Mouse (Mus musculus): ENCODE results near the gene Stx7. TPM values are rescaled to one million over a fixed set of nuclear protein-coding genes. Genes with fewer than 3 reads are reported as not detected.

The Stx7 gene
- polyA plus RNA-seq, 1 experiment: not detected

GRCm38 (mm10) chr10:24164137-24164908, 15.2 kb downstream of the Stx7 start:
- WGBS: 55% methylated on average over 11 of the region's 11 CpGs
- TF ChIP-seq CTCF (IDR thresholded peaks at IDR 0.05; ENCODE audit: insufficient read depth, low read depth, low read length) (no peak), POLR2A (IDR thresholded peaks at IDR 0.05; ENCODE audit: insufficient read depth, low read depth, low read length) (no peak)

GRCm38 (mm10) chr10:24164909-24165304, 15.8 kb downstream of the Stx7 start:
- Histone ChIP-seq H3K27ac (ENCODE audit: insufficient read depth, low read depth, low read length) (no peak overlapping the region), H3K4me1 (ENCODE audit: control insufficient read depth, insufficient read depth, low read length) (peaks cover 15% of the 10 kb centered on the region), H3K4me3 (ENCODE audit: insufficient read depth, low read depth, low read length) (no peak overlapping the region)
- no peak for TF ChIP-seq CTCF (IDR thresholded peaks at IDR 0.05; ENCODE audit: insufficient read depth, low read depth, low read length)
- TF ChIP-seq POLR2A (IDR thresholded peaks at IDR 0.05; ENCODE audit: insufficient read depth, low read depth, low read length): no peak
- WGBS: 89% methylated on average over 6 of the region's 6 CpGs

More at GRCm38 (mm10) chr10:24164137-24164908, 15.2 kb downstream of the Stx7 start:
- no peak overlapping the region for H3K4me3 ChIP-seq (ENCODE audit: insufficient read depth, low read depth, low read length)
- peaks cover 17% of the 10 kb centered on the region for H3K4me1 ChIP-seq (ENCODE audit: control insufficient read depth, insufficient read depth, low read length)
- no peak overlapping the region for H3K27ac ChIP-seq (ENCODE audit: insufficient read depth, low read depth, low read length)

GRCm38 (mm10) chr10:24165526-24166055, 16.5 kb downstream of the Stx7 start:
- 47% methylated on average over 1 of the region's 1 CpGs for WGBS
- no peak overlapping the region for H3K27ac ChIP-seq (ENCODE audit: insufficient read depth, low read depth, low read length)
- no peak for TF ChIP-seq CTCF (IDR thresholded peaks at IDR 0.05; ENCODE audit: insufficient read depth, low read depth, low read length)
- TF ChIP-seq POLR2A (IDR thresholded peaks at IDR 0.05; ENCODE audit: insufficient read depth, low read depth, low read length): no peak

GRCm38 (mm10) chr10:24167978-24168583, 19.0 kb downstream of the Stx7 start:
- Histone ChIP-seq H3K4me1 (ENCODE audit: control insufficient read depth, insufficient read depth, low read length) (peaks cover 18% of the 10 kb centered on the region), H3K4me3 (ENCODE audit: insufficient read depth, low read depth, low read length) (no peak overlapping the region), H3K27ac (ENCODE audit: insufficient read depth, low read depth, low read length) (no peak overlapping the region)
- WGBS: 86% methylated on average over 11 of the region's 11 CpGs
- TF ChIP-seq POLR2A (IDR thresholded peaks at IDR 0.05; ENCODE audit: insufficient read depth, low read depth, low read length): no peak
- TF ChIP-seq CTCF (IDR thresholded peaks at IDR 0.05; ENCODE audit: insufficient read depth, low read depth, low read length): no peak

More at GRCm38 (mm10) chr10:24165526-24166055, 16.5 kb downstream of the Stx7 start:
- Histone ChIP-seq H3K4me1 (ENCODE audit: control insufficient read depth, insufficient read depth, low read length) (peaks cover 15% of the 10 kb centered on the region), H3K4me3 (ENCODE audit: insufficient read depth, low read depth, low read length) (no peak overlapping the region)

GRCm38 (mm10) chr10:24168854-24169253, 19.8 kb downstream of the Stx7 start:
- WGBS: 86% methylated on average over 1 of the region's 1 CpGs
- Histone ChIP-seq H3K27ac (ENCODE audit: insufficient read depth, low read depth, low read length) (no peak overlapping the region), H3K4me3 (ENCODE audit: insufficient read depth, low read depth, low read length) (no peak overlapping the region), H3K4me1 (ENCODE audit: control insufficient read depth, insufficient read depth, low read length) (peaks cover 22% of the 10 kb centered on the region)
- no peak for TF ChIP-seq POLR2A (IDR thresholded peaks at IDR 0.05; ENCODE audit: insufficient read depth, low read depth, low read length)
- TF ChIP-seq CTCF (IDR thresholded peaks at IDR 0.05; ENCODE audit: insufficient read depth, low read depth, low read length): no peak

- H3K4me1 ChIP-seq (ENCODE audit: control insufficient read depth, insufficient read depth, low read length): peaks cover 13% of the 10 kb centered on the region
- TF ChIP-seq CTCF (IDR thresholded peaks at IDR 0.05; ENCODE audit: insufficient read depth, low read depth, low read length): no peak
- TF ChIP-seq POLR2A (IDR thresholded peaks at IDR 0.05; ENCODE audit: insufficient read depth, low read depth, low read length): no peak
- H3K4me3 ChIP-seq (ENCODE audit: insufficient read depth, low read depth, low read length): no peak overlapping the region
- WGBS: 81% methylated on average over 4 of the region's 4 CpGs
- no peak overlapping the region for H3K27ac ChIP-seq (ENCODE audit: insufficient read depth, low read depth, low read length)
Observed at GRCm38 (mm10) chr10:24171906-24172459, 22.9 kb downstream of the Stx7 start.

- 40% methylated on average over 10 of the region's 10 CpGs for WGBS
- Histone ChIP-seq H3K4me1 (ENCODE audit: control insufficient read depth, insufficient read depth, low read length) (peaks cover 7% of the 10 kb centered on the region), H3K4me3 (ENCODE audit: insufficient read depth, low read depth, low read length) (no peak overlapping the region)
Observed at GRCm38 (mm10) chr10:24173210-24174001, 24.3 kb downstream of the Stx7 start.

GRCm38 (mm10) chr10:24190392-24190791, 41.3 kb downstream of the Stx7 start:
- H3K4me3 ChIP-seq (ENCODE audit: insufficient read depth, low read depth, low read length): no peak overlapping the region
- H3K4me1 ChIP-seq (ENCODE audit: control insufficient read depth, insufficient read depth, low read length): no peaks in the 10 kb centered on the region
- 38% methylated on average over 7 of the region's 7 CpGs for WGBS
- no peak overlapping the region for H3K27ac ChIP-seq (ENCODE audit: insufficient read depth, low read depth, low read length)
- TF ChIP-seq POLR2A (IDR thresholded peaks at IDR 0.05; ENCODE audit: insufficient read depth, low read depth, low read length): no peak
- no peak for TF ChIP-seq CTCF (IDR thresholded peaks at IDR 0.05; ENCODE audit: insufficient read depth, low read depth, low read length)

More at GRCm38 (mm10) chr10:24173210-24174001, 24.3 kb downstream of the Stx7 start:
- TF ChIP-seq CTCF (IDR thresholded peaks at IDR 0.05; ENCODE audit: insufficient read depth, low read depth, low read length) (no peak), POLR2A (IDR thresholded peaks at IDR 0.05; ENCODE audit: insufficient read depth, low read depth, low read length) (no peak)
- H3K27ac ChIP-seq (ENCODE audit: insufficient read depth, low read depth, low read length): 0 out of 2 replicates have a peak overlapping the region, but pooled peaks have one; percentile 8
